Mouse (Mus musculus): ENCODE results near the gene Mnx1. TPM values are rescaled to one million over a fixed set of nuclear protein-coding genes. Genes with fewer than 3 reads are reported as not detected.

The Mnx1 gene
- not detected in 2 replicates for polyA plus RNA-seq (2012; rRNA removed)

GRCm38 (mm10) chr5:29478208-29479197, at the start of gene Mnx1:
TSS of gene Mnx1 (minus strand) at chr5:29478470.

GRCm38 (mm10) chr5:29434228-29434871, 43.9 kb downstream of the Mnx1 start, which contains the start of gene Nom1:
TSS of gene Nom1 (plus strand) at chr5:29434664.

Other genes starting within 250 kb of the Mnx1 start
- 1.1 and 1.4 TPM in 2 replicates for gene Lmbr1, start 100.1 kb downstream of the Mnx1 start, polyA plus RNA-seq (2012; rRNA removed)
- 10.3 and 14.3 TPM in 2 replicates for gene Nom1, start 43.8 kb downstream of the Mnx1 start, polyA plus RNA-seq (2012; rRNA removed)
- 7.7 and 9.4 TPM in 2 replicates for gene Ube3c, start 90.8 kb upstream of the Mnx1 start, polyA plus RNA-seq (2012; rRNA removed)

All from liver, embryonic 14 days (tissue).